In genomic region chr12:77019708-77020511, GRCm38 (mm10) we compare ENCODE assay signal across 9 mouse cellular contexts. TPM values are rescaled to one million over a fixed set of nuclear protein-coding genes. Genes with fewer than 3 reads are reported as not detected.
DNase-seq lines count a peak whose midpoint lies in the region; TF ChIP-seq lines count a peak whose summit lies in the region.
"Had no signal": no experiment of that assay in that cellular context is flagged by ENCODE, and none has a peak within 500 bp of the region (broad histone marks: within the 10 kb centered on the region; RNA-seq: fewer than 3 reads in every experiment).

No protein-coding gene starts in this region.

- peaks cover 1% of the 10 kb centered on the region for H3K9me3 ChIP-seq in CH12.LX (replicated peaks; ENCODE audit: low read length)
- H3K9me3 ChIP-seq: limb, embryonic 12.5 days had no signal

- H3K27me3 ChIP-seq in CH12.LX (replicated peaks): no peaks in the 10 kb centered on the region
- H3K27me3 ChIP-seq: limb, embryonic 12.5 days had no signal

- no peak for TF ChIP-seq EP300 in CH12.LX (IDR thresholded peaks at IDR 0.05; ENCODE audit: low read length)

- dilution Hi-C loops in CH12.LX (cut with MboI; ENCODE audit: extremely low pct_ligation_motif_present, extremely low pct_unique_long_range_greater_than_20kb, low sequenced_read_pairs): no loop called here

- no peak; a peak in 1 of 4 replicates for TF ChIP-seq CTCF in CH12.LX (conservative IDR thresholded peaks at IDR 0.05 in 1 of 2, IDR thresholded peaks at IDR 0.05 in 1 of 2; ENCODE audit: low read depth in 2 of 2, low read length in 2 of 2)

- intact Hi-C loops in left cerebral cortex, postnatal 14 days (cut with DNase I): no loop called here

- in situ Hi-C loops in CH12.LX (cut with MboI; ENCODE audit: low pct_ligation_motif_present, low pct_unique_long_range_greater_than_20kb, low sequenced_read_pairs): no loop called here

- peak; percentile 19 for DNase-seq in kidney, postnatal 10 days
- no peak for DNase-seq in kidney, adult 11 months
- DNase-seq in CH12.LX (ENCODE audit: extremely low read depth): no peak
- peak; percentile 91 for DNase-seq in cerebellum, adult 9-10 months
- DNase-seq in gastrocnemius, postnatal 25 days: peak; percentile 70
- peak; percentile 45 to 68 for DNase-seq in left cerebral cortex, postnatal 14 days (ENCODE audit: low spot score in 2 of 2)
- peak; percentile 69 for DNase-seq in skeletal muscle tissue, adult 2 months (ENCODE audit: low read depth, low spot score)
- no peak for DNase-seq in testis, postnatal 10 days (ENCODE audit: low spot score)

- peak; percentile 1 for TF ChIP-seq RAD21 in CH12.LX (IDR thresholded peaks at IDR 0.05; ENCODE audit: low read depth, low read length)

- H3K4me1 ChIP-seq in CH12.LX (ENCODE audit: control insufficient read depth in 1 of 2, insufficient read depth in 2 of 2): peaks cover 2 to 8% of the 10 kb centered on the region in 2 experiments; a peak in 3 of 4 replicates

- no peaks in the 10 kb centered on the region for H3K36me3 ChIP-seq in CH12.LX (replicated peaks in 1 of 2; ENCODE audit: control insufficient read depth in 1 of 2, insufficient read depth in 1 of 2, low read length in 1 of 2)
- H3K36me3 ChIP-seq: limb, embryonic 12.5 days had no signal

- no peak overlapping the region for H3K9ac ChIP-seq in CH12.LX (ENCODE audit: insufficient read depth, low read depth)
- H3K9ac ChIP-seq: limb, embryonic 12.5 days had no signal

- no peak overlapping the region for H3K27ac ChIP-seq in CH12.LX (ENCODE audit: insufficient read depth, low read depth)
- H3K27ac ChIP-seq: limb, embryonic 12.5 days had no signal

- TF ChIP-seq POLR2A in CH12.LX (IDR thresholded peaks at IDR 0.05; ENCODE audit: low read depth, low read length): no peak

- H3K4me2 ChIP-seq in CH12.LX (ENCODE audit: insufficient read depth, low read depth, poor library complexity, severe bottlenecking): 0 out of 2 replicates have a peak overlapping the region, but pooled peaks have one; percentile 39
- H3K4me2 ChIP-seq: limb, embryonic 12.5 days had no signal

- H3K4me3 ChIP-seq in CH12.LX (replicated peaks in 1 of 3; ENCODE audit: low read depth in 2 of 3, low read length in 2 of 3, poor library complexity in 1 of 3): no peak overlapping the region
- H3K4me3 ChIP-seq: limb, embryonic 12.5 days had no signal

- H3K79me2 ChIP-seq in CH12.LX (replicated peaks; ENCODE audit: control insufficient read depth, extremely low read depth, insufficient read depth, poor library complexity, severe bottlenecking): no peaks in the 10 kb centered on the region

TF ChIP-seq in CH12.LX, 34 proteins besides CTCF, POLR2A, EP300 and RAD21:
- TF ChIP-seq SMC3 (IDR thresholded peaks at IDR 0.05; ENCODE audit: low read depth, low read length) (0 out of 2 replicates have a peak, but pooled peaks have one; percentile 3), MYC (IDR thresholded peaks at IDR 0.05; ENCODE audit: low read depth, low read length) (no peak)

RNA-seq across cellular contexts. Expression of gene Max, which starts 57.9 kb away (rescaled TPM):
- total RNA-seq in CH12.LX (2012; rRNA removed) (23.9 and 31.7 TPM in 2 replicates), CH12.LX (2014; rRNA removed) (69.6 and 84.8 TPM in 2 replicates)
- polyA plus RNA-seq in CH12.LX (2012; ENCODE audit: insufficient read length, low read depth): 106 and 128 TPM in 2 replicates
- 10 to 100 TPM; 24.5 to 26.8 TPM for total RNA-seq in gastrocnemius, postnatal 25 days (2021)
- total RNA-seq in left cerebral cortex, postnatal 14 days (2021): 10 to 100 TPM; 81.5 to 84.4 TPM

Comparison
In these comparisons a context has a peak if more than half of its experiments do, and no peak if none do; other contexts are left out.
1. DNase-seq: peak in kidney, postnatal 10 days (single experiment), cerebellum, adult 9-10 months (single experiment), gastrocnemius, postnatal 25 days (single experiment), left cerebral cortex, postnatal 14 days (2 of 2) and skeletal muscle tissue, adult 2 months (single experiment); none in kidney, adult 11 months (single experiment), CH12.LX (single experiment) and testis, postnatal 10 days (single experiment).